Mouse (Mus musculus) liver, embryonic 16.5 days (tissue): ENCODE results near the gene Dus3l. TPM values are rescaled to one million over a fixed set of nuclear protein-coding genes. Genes with fewer than 3 reads are reported as not detected.

Source experiments
- ATAC-seq: fragments of 200-750 bp; cut with Nextera tagmentation; 2 replicates; pipeline ENCODE4 v1.8.0; 2017; ENCODE audit warnings: low read depth, mild to moderate bottlenecking, moderate number of reproducible peaks, moderate library complexity
- H3K27ac ChIP-seq: fragments of 300-500 bp; sonication (generic); 2 replicates; pipeline ENCODE4 v1.5.1; 2014; ENCODE audit warnings: mild to moderate bottlenecking, low read length
- H3K27me3 ChIP-seq: fragments of 300-500 bp; sonication (generic); 2 replicates; pipeline ENCODE4 v1.6.1; 2014; ENCODE audit warnings: low read depth, low read length, mixed read lengths; ENCODE audit not compliant: control insufficient read depth, insufficient read depth
- H3K36me3 ChIP-seq: fragments of 300-500 bp; sonication (generic); 2 replicates; pipeline ENCODE4 v1.6.1; 2014; ENCODE audit warnings: mild to moderate bottlenecking; ENCODE audit not compliant: control insufficient read depth, insufficient read depth
- H3K4me1 ChIP-seq: fragments of 300-500 bp; sonication (generic); 2 replicates; pipeline ENCODE4 v1.6.1; 2014; ENCODE audit warnings: low read depth, low read length, mixed read lengths; ENCODE audit not compliant: control insufficient read depth
- H3K4me2 ChIP-seq: fragments of 300-500 bp; sonication (generic); 2 replicates; pipeline ENCODE4 v1.6.1; 2014; ENCODE audit warnings: low read depth, low read length, mixed read lengths
- H3K4me3 ChIP-seq: fragments of 300-500 bp; sonication (generic); 2 replicates; pipeline ENCODE4 v1.5.1; 2014; ENCODE audit warnings: low read depth, mild to moderate bottlenecking, low read length
- H3K9ac ChIP-seq: fragments of 300-500 bp; sonication (generic); 2 replicates; pipeline ENCODE4 v1.6.1; 2014; ENCODE audit warnings: low read depth, low read length
- H3K9me3 ChIP-seq: fragments of 300-500 bp; sonication (generic); replicated peaks from 2 replicates; pipeline ENCODE4 v1.6.1; 2016; ENCODE audit warnings: low read length; ENCODE audit not compliant: control insufficient read depth
- WGBS: fragments of 180-500 bp; shearing (Covaris S2); extraction: QIAGEN DNeasy Blood & Tissue Kit; methylation state at CpG from one replicate; pipeline ENCODE4 v1.1.7; 2014; ENCODE audit not compliant: insufficient replicate concordance; 5-methylcytosine and 5-hydroxymethylcytosine counted together
- polyA plus RNA-seq: library from polyadenylated mRNA; unstranded; fragments of >200 nt; fragmentation: Nextera tagmentation; extraction: Ambion mirVana; gene quantifications from 2 replicates; pipeline ENCODE4 v1.2.1, GENCODE M21; 2015

Gene Dus3l
- polyA plus RNA-seq, 1 experiment from 2014 or later, result 12.2 TPM

DNA sequence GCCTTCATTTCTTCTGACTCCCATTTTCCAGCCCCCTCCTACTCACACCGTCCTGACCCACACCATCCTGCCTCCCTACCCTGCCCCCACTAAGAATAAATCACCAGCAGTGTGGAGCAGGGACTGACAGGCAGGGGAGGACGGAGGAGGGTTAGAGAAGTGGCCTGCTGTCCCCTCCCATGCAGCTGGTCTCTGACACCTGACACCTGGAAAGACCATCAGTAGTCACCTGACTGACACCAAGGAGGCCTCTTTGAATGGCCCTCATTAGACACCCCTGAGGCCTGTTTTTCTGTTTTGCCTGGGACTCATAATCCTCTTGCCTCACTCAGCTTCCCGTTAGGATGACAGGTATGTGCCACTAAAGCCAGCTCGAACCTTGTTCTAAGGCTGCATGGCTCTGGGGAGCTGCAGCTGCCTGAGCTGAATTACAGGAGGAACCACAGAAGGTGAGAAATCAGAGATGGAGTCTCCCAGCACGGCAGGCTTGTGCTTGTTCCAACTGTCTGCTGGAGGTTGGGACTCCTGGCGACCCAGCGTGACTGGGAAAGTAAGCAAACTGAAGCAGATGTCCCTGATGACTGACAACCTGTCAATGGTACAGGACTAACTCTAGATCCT is 37.4 kb upstream of the Dus3l start:
- no peak overlapping the region for H3K27ac ChIP-seq
- H3K4me1 ChIP-seq, result peaks cover 8% of the 10 kb centered on the region
- 23% methylated on average over 7 of the region's 7 CpGs for WGBS
- ATAC-seq, result no peak
- no peak overlapping the region for H3K9ac ChIP-seq
- no peaks in the 10 kb centered on the region for H3K27me3 ChIP-seq
- peaks cover 3% of the 10 kb centered on the region; the same call in 1 of the 2 replicates for H3K36me3 ChIP-seq
- no peaks in the 10 kb centered on the region for H3K9me3 ChIP-seq
- H3K4me3 ChIP-seq, result no peak overlapping the region
- H3K4me2 ChIP-seq, result no peak overlapping the region

DNA sequence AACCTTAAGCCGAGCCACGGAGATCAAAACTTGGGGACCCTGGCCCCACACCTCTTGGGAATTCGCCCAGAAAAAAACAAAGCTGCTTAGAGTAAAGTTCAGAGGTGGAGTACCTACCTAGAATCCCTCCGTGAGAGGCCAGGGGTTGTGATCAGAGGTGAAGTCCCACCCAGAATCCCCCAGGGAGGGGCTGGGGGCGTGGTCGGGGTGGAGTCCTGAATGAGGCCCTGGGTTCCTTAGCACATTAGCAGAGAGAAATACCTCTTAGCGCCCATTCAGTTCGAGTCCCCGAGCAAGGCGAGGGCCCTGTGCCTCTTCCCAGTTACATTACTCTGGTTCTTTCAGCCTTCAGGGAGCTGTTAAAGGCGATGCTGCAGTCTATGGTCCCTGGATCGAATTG is 36.9 kb upstream of the Dus3l start:
- no peak overlapping the region for H3K27ac ChIP-seq
- H3K4me2 ChIP-seq, result no peak overlapping the region
- ATAC-seq, result peak; percentile 47; the same call in 1 of the 2 replicates
- no peak overlapping the region for H3K4me3 ChIP-seq
- 12% methylated on average over 12 of the region's 12 CpGs for WGBS
- no peak overlapping the region; the same call in 1 of the 2 replicates for H3K9ac ChIP-seq
- no peaks in the 10 kb centered on the region for H3K27me3 ChIP-seq
- no peaks in the 10 kb centered on the region for H3K36me3 ChIP-seq
- no peaks in the 10 kb centered on the region for H3K9me3 ChIP-seq
- peaks cover 8% of the 10 kb centered on the region for H3K4me1 ChIP-seq

DNA sequence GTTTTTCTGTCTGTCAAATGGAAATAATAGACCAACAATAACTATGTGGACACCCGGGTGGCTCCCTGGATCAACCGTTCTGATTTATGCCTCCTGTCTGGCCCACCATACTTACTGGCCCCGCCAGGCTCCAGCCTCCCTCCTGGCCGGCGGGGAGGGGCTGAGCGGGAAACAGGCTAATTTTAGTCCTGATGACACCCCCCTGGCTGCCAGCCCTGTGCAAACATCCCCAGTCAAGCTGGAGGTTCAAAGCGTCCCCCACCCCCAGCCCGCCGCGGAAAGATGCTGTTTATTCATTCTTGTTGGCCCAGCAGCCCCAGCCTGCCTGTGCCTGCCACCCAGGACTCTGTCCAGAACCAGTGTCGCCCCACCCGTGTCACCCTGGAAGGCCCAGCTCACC is 36.4 kb upstream of the Dus3l start:
- no peaks in the 10 kb centered on the region for H3K36me3 ChIP-seq
- no peak overlapping the region for H3K27ac ChIP-seq
- peaks cover 8% of the 10 kb centered on the region for H3K4me1 ChIP-seq
- H3K27me3 ChIP-seq, result no peaks in the 10 kb centered on the region
- no peak overlapping the region for H3K4me2 ChIP-seq
- 13% methylated on average over 12 of the region's 12 CpGs for WGBS
- ATAC-seq, result no peak
- H3K4me3 ChIP-seq, result no peak overlapping the region
- no peak overlapping the region; the same call in 1 of the 2 replicates for H3K9ac ChIP-seq
- no peaks in the 10 kb centered on the region for H3K9me3 ChIP-seq

DNA sequence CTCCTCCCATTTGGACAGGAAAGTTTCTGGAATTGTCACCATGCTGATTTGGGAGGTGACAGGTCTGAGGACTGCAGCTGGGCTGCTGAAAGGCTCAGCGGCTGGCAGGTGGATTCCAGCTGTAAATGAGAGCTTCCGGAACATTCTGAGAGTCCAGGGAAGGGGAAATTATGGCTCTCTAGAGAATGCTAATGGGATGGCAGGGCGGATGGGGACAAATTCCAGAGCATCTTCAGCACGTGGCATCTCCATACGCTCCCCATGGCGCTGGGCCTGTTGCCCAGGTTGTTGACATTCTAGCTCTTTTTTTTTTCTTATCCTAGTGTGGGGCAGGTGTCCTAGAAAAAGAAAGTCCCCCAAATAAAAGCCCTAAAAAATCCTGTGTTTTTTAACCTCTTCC is 35.4 kb upstream of the Dus3l start:
- Histone ChIP-seq H3K4me3 (no peak overlapping the region), H3K9ac (no peak overlapping the region), H3K4me2 (no peak overlapping the region), H3K36me3 (no peaks in the 10 kb centered on the region), H3K4me1 (peaks cover 8% of the 10 kb centered on the region), H3K27ac (no peak overlapping the region), H3K9me3 (no peaks in the 10 kb centered on the region), H3K27me3 (peaks cover 2% of the 10 kb centered on the region; the same call in 1 of the 2 replicates)
- 56% methylated on average over 6 of the region's 6 CpGs for WGBS
- ATAC-seq, result no peak

DNA sequence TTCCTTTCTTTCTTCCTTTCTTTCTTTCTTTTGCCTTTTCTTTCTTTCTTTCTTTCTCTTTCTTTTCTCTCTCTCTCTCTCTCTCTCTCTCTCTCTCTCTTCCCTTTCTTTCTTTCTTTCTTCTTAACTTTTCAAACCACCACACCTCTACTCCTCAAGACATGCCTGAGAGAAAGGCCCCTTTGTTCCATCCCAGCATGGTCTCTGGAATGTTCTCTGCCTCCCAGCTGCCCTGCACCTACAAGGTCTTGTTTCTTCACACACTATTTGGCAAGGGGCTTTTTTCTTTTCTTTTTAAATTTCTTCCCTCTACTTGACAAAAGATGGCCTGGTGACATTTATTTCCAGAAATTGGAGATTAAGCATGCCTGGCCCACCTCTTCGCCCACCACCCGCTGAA is 34.9 kb upstream of the Dus3l start:
- no peaks in the 10 kb centered on the region for H3K36me3 ChIP-seq
- peaks cover 8% of the 10 kb centered on the region for H3K4me1 ChIP-seq
- H3K27ac ChIP-seq, result no peak overlapping the region
- no peak for ATAC-seq
- H3K9me3 ChIP-seq, result no peaks in the 10 kb centered on the region
- peaks cover 2% of the 10 kb centered on the region; the same call in 1 of the 2 replicates for H3K27me3 ChIP-seq
- no peak overlapping the region for H3K4me2 ChIP-seq
- H3K9ac ChIP-seq, result no peak overlapping the region
- H3K4me3 ChIP-seq, result no peak overlapping the region
- 63% methylated on average over 2 of the region's 2 CpGs for WGBS

DNA sequence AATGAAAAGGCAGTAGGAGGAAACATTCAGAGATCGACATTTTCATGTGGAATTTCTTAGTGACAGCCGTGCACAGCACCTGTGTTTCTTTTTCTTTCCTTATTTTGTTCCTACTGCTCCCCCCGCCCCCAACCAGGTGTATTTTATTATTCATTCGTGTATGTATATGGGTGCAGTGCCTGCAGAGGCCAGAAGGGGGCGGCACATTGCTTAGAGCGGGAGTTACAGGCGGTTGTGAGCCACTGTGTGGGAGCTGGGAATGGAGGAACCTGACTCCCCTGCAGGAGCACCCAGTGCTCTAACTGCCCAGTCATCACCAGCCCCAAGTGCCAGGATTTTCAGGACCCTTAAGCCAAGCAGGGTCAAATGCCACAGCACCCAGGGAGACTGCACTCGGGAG is 28.0 kb upstream of the Dus3l start:
- WGBS, result 31% methylated on average over 8 of the region's 8 CpGs
- Histone ChIP-seq H3K9me3 (no peaks in the 10 kb centered on the region), H3K4me1 (no peaks in the 10 kb centered on the region), H3K27ac (no peak overlapping the region), H3K4me3 (no peak overlapping the region), H3K27me3 (peaks cover 2% of the 10 kb centered on the region; the same call in 1 of the 2 replicates), H3K9ac (no peak overlapping the region), H3K36me3 (no peaks in the 10 kb centered on the region), H3K4me2 (no peak overlapping the region)
- no peak for ATAC-seq

DNA sequence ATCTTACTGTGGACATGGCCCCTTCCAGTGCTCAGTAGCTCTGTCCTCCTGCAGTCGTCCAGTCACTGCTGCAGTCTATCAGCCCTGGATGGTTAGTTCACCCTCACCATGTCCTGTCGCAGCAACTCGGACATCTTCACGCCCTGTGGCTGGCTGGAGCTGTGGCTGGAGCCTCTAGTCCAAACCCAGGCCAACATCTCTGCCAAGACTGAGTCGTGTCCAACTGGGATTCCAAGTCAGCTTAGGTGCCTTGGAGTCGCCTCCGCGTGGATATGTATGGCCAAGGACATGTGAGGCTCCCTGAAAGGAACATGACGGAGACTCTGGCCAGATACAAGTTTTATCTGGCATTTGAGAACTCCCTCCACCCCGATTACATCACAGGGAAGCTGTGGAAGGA is 26.3 kb upstream of the Dus3l start:
- H3K4me1 ChIP-seq, result no peaks in the 10 kb centered on the region
- peaks cover 2% of the 10 kb centered on the region; the same call in 1 of the 2 replicates for H3K27me3 ChIP-seq
- H3K4me2 ChIP-seq, result no peak overlapping the region
- no peak overlapping the region for H3K9ac ChIP-seq
- no peak for ATAC-seq
- H3K9me3 ChIP-seq, result no peaks in the 10 kb centered on the region
- H3K36me3 ChIP-seq, result no peaks in the 10 kb centered on the region
- no peak overlapping the region for H3K4me3 ChIP-seq
- H3K27ac ChIP-seq, result no peak overlapping the region
- 66% methylated on average over 10 of the region's 10 CpGs for WGBS

DNA sequence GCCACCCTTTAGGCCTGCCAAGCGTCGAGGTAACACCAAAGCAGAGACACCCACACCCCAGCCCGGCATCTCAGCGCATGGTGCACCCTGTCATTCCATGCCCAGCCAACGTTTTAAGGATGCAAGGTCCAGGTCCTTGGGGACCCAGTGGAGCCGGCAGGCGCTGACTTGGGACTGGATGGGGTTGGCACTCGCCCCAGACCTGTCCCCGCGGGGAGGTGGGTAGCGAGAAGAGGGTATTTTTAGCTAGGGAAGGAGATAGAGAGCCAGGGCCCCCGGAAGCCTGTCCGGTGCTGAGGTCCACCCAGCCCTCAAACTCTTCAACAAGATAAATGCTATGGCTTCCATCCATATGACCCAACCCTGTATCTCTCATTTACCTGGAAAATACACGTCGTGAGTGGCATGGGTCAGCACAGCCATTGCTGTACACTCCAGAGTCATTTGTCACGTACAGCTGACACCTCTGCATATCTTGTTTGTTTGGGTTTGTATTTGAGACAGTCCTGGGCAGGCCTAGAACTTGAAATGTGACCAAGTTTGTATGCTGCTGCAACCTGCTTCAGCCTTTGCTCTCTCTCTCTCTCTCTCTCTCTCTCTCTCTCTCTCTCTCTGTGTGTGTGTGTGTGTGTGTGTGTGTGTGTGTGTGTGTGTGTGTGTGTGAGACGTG is 24.3 kb upstream of the Dus3l start:
- H3K36me3 ChIP-seq, result no peaks in the 10 kb centered on the region
- H3K27ac ChIP-seq, result no peak overlapping the region
- H3K9me3 ChIP-seq, result no peaks in the 10 kb centered on the region
- H3K9ac ChIP-seq, result no peak overlapping the region
- no peaks in the 10 kb centered on the region; the same call in 1 of the 2 replicates for H3K27me3 ChIP-seq
- ATAC-seq, result no peak
- no peak overlapping the region for H3K4me2 ChIP-seq
- WGBS, result 67% methylated on average over 17 of the region's 17 CpGs
- no peaks in the 10 kb centered on the region for H3K4me1 ChIP-seq
- no peak overlapping the region for H3K4me3 ChIP-seq

DNA sequence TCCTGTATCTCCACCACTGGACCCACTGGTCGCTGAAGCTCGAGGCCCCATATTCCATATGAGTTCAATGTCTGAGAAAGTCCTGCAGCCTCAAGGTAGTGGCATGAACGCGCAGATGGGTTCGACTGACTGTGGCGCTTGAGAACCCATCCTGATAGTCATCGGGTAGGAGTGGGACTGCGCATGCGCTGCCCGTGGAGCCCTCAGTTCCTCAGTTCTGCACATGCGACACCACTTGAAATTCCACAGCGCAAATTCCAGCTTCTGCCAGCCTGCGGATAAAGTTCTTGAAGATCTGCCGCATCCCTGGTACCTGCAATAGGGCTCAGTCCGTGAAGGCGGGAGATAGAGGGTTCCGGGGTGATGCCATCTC is 23.8 kb upstream of the Dus3l start:
- 68% methylated on average over 17 of the region's 17 CpGs for WGBS
- no peaks in the 10 kb centered on the region; the same call in 1 of the 2 replicates for H3K27me3 ChIP-seq
- ATAC-seq, result no peak
- H3K4me1 ChIP-seq, result no peaks in the 10 kb centered on the region
- H3K4me2 ChIP-seq, result no peak overlapping the region
- no peaks in the 10 kb centered on the region for H3K9me3 ChIP-seq
- H3K9ac ChIP-seq, result no peak overlapping the region
- H3K36me3 ChIP-seq, result no peaks in the 10 kb centered on the region
- H3K4me3 ChIP-seq, result no peak overlapping the region
- H3K27ac ChIP-seq, result no peak overlapping the region
